Mouse (Mus musculus): Measurements from ENCODE around the gene Olfr1023. TPM values are rescaled to one million over a fixed set of nuclear protein-coding genes. Genes with fewer than 3 reads are reported as not detected.

Gene Olfr1023
- not detected in 2 replicates for polyA plus RNA-seq (2011; ENCODE audit: insufficient read depth, insufficient read length, low replicate concordance, missing spikeins)

DNA sequence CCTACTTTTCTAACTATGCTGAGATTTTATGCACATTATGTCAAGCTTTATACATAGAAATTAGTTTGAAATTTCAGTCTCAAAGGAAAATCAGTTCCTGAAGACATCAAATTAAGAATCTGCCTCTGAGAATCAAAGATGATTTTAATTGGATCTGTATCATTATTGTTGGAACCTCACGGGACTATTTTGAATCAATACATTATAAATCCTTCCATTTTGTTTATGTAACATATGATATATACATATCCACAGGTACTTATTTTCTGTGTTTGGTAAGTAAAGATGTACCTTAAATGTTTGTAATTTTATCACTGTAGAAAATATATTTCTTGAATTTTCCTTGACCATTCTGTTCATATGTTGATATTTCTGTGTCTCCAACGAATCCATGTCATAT lies at the start of gene Olfr1023:
Gene Olfr1023 (plus strand): TSS at position 301 of the 400 bp plus-strand sequence.
- TF ChIP-seq POLR2A (IDR thresholded peaks at IDR 0.05; ENCODE audit: borderline replicate concordance, control insufficient read depth, low read depth, low read length), result no peak
- TF ChIP-seq CTCF (IDR thresholded peaks at IDR 0.05; ENCODE audit: control insufficient read depth, insufficient read depth, low read length), result no peak
- H3K4me1 ChIP-seq (ENCODE audit: control insufficient read depth, insufficient read depth, low read length), result no peaks in the 10 kb centered on the region

DNA sequence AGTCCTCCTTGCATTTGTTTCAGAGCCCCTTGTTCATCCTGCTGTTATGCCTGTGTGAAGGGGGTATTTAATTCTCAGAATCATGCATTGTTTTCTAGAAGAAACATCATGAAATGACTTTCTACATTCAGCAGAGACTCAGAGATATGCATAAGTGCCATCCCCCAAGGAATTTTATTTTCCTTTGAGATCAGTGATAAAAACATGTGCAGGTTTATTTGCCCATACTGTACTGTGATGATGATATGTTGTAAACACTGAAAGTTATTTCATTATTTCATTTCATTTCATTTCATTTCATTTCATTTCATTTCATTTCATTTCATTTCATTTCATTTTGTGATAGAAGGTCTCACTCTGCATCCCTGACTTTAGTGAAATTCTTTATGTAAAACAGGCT lies 40.1 kb upstream of the Olfr1023 start, which contains the start of gene Olfr1019:
Gene Olfr1019 (minus strand): TSS at position 101 of the 400 bp plus-strand sequence.
- TF ChIP-seq POLR2A (IDR thresholded peaks at IDR 0.05; ENCODE audit: borderline replicate concordance, control insufficient read depth, low read depth, low read length), result no peak
- no peak for TF ChIP-seq CTCF (IDR thresholded peaks at IDR 0.05; ENCODE audit: control insufficient read depth, insufficient read depth, low read length)
- Histone ChIP-seq H3K27ac (ENCODE audit: control insufficient read depth, insufficient read depth, low read depth, low read length, poor library complexity) (no peak within 1 kb of the TSS), H3K4me1 (ENCODE audit: control insufficient read depth, insufficient read depth, low read length) (no peaks in the 10 kb centered on the region), H3K4me3 (replicated peaks; ENCODE audit: control insufficient read depth, low read depth, low read length) (no peak within 1 kb of the TSS)

More for the DNA sequence above, at the start of gene Olfr1023:
- WGBS, result 63% methylated on average over 2 of the region's 2 CpGs
- H3K27ac ChIP-seq (ENCODE audit: control insufficient read depth, insufficient read depth, low read depth, low read length, poor library complexity), result no peak within 1 kb of the TSS
- H3K4me3 ChIP-seq (replicated peaks; ENCODE audit: control insufficient read depth, low read depth, low read length), result no peak within 1 kb of the TSS

DNA sequence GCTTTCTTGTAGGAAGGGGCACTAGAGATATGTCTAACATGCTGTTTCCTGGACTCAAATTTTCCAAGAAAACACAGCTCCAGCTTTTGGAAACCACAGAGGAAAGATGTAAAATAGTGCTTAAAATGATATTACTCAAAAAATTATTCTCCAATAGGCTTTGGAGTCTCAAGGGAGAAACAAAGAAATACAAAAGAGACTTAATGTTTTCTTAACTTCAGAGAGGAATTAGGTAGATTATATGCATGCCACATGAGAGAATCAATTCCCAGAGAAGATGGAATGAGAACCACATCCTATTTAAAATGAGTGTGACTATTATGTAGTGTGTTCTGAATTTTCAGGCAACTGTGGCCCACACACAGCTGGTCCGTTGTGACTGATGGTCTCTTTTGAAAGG lies 38.7 kb upstream of the Olfr1023 start, which contains the start of gene Olfr1020:
Gene Olfr1020 (plus strand): TSS at position 301 of the 400 bp plus-strand sequence.
- H3K27ac ChIP-seq (ENCODE audit: control insufficient read depth, insufficient read depth, low read depth, low read length, poor library complexity), result no peak within 1 kb of the TSS
- WGBS, result 62% methylated on average over 1 of the region's 1 CpGs
- H3K4me3 ChIP-seq (replicated peaks; ENCODE audit: control insufficient read depth, low read depth, low read length), result no peak within 1 kb of the TSS
- TF ChIP-seq POLR2A (IDR thresholded peaks at IDR 0.05; ENCODE audit: borderline replicate concordance, control insufficient read depth, low read depth, low read length) (no peak), CTCF (IDR thresholded peaks at IDR 0.05; ENCODE audit: control insufficient read depth, insufficient read depth, low read length) (no peak)
- H3K4me1 ChIP-seq (ENCODE audit: control insufficient read depth, insufficient read depth, low read length), result no peaks in the 10 kb centered on the region

DNA sequence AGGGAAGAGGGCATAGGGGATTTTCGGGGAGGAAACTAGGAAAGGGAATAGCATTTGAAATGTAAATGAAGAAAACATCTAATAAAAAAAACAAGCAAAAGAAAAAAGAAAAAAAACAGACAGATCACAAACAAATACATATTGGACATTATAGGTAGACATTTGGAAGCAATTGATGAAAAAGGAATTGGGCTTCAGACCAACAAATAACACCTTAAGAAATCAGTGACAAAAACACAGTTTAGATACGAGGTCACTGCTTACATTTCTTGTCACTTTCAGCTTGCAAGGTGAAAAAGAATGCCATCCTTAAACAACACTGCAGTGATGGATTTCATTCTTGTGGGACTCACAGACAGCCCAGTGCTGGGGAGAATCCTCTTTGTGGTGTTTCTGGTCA lies 17.1 kb upstream of the Olfr1023 start, which contains the start of gene Olfr1022:
Gene Olfr1022 (plus strand): TSS at position 301 of the 400 bp plus-strand sequence.
- WGBS, result 44% methylated on average over 2 of the region's 2 CpGs
- Histone ChIP-seq H3K4me1 (ENCODE audit: control insufficient read depth, insufficient read depth, low read length) (no peaks in the 10 kb centered on the region), H3K4me3 (replicated peaks; ENCODE audit: control insufficient read depth, low read depth, low read length) (no peak within 1 kb of the TSS)

DNA sequence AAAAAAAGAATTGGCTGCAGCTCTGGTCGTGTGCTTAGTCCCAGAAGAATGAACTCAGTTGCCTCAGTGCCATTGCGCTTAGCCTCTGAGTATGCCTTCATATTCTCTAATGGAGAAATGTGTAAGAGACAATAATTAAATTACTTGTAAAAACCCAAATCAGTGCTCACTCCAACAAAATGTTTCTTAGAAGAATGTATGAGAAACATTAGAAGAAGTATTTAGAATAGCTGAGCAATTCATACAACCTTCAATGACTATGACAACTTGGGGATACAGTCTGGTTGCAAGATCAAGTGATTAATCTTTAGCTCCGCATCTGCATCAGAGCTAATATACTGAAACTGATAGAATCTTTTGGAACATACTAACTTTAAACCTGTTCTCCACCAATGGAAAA lies 19.5 kb downstream of the Olfr1023 start, which contains the start of gene Olfr1024:
Gene Olfr1024 (minus strand): TSS at position 101 of the 400 bp plus-strand sequence.
- Histone ChIP-seq H3K27ac (ENCODE audit: control insufficient read depth, insufficient read depth, low read depth, low read length, poor library complexity) (no peak within 1 kb of the TSS), H3K4me3 (replicated peaks; ENCODE audit: control insufficient read depth, low read depth, low read length) (no peak within 1 kb of the TSS), H3K4me1 (ENCODE audit: control insufficient read depth, insufficient read depth, low read length) (no peaks in the 10 kb centered on the region)
- TF ChIP-seq POLR2A (IDR thresholded peaks at IDR 0.05; ENCODE audit: borderline replicate concordance, control insufficient read depth, low read depth, low read length), result no peak
- TF ChIP-seq CTCF (IDR thresholded peaks at IDR 0.05; ENCODE audit: control insufficient read depth, insufficient read depth, low read length), result no peak
- 81% methylated on average over 3 of the region's 3 CpGs for WGBS

More for the DNA sequence above, 17.1 kb upstream of the Olfr1023 start, which contains the start of gene Olfr1022:
- TF ChIP-seq POLR2A (IDR thresholded peaks at IDR 0.05; ENCODE audit: borderline replicate concordance, control insufficient read depth, low read depth, low read length), result no peak
- no peak for TF ChIP-seq CTCF (IDR thresholded peaks at IDR 0.05; ENCODE audit: control insufficient read depth, insufficient read depth, low read length)
- H3K27ac ChIP-seq (ENCODE audit: control insufficient read depth, insufficient read depth, low read depth, low read length, poor library complexity), result no peak within 1 kb of the TSS

DNA sequence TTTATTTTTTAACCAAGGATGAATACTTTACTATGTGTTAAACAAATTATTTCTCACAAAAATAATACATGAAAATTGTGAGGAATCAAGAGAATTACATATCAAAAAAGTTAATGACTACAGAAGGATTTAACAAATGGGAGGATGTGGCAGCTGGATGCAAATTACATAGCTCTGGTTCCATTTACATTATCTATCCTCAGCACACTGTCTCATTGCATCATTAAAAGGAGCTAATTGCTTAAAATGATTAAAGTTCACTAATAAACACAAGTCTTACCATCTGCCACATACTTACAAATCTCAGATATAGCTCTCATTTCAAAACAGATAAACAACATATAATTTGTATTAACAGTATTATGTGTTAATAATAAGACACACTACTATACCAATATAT lies 27.8 kb downstream of the Olfr1023 start:
- Histone ChIP-seq H3K27ac (ENCODE audit: control insufficient read depth, insufficient read depth, low read depth, low read length, poor library complexity) (no peak overlapping the region), H3K4me1 (ENCODE audit: control insufficient read depth, insufficient read depth, low read length) (no peaks in the 10 kb centered on the region), H3K4me3 (replicated peaks; ENCODE audit: control insufficient read depth, low read depth, low read length) (no peak overlapping the region)
- TF ChIP-seq POLR2A (IDR thresholded peaks at IDR 0.05; ENCODE audit: borderline replicate concordance, control insufficient read depth, low read depth, low read length) (no peak), CTCF (IDR thresholded peaks at IDR 0.05; ENCODE audit: control insufficient read depth, insufficient read depth, low read length) (no peak)

DNA sequence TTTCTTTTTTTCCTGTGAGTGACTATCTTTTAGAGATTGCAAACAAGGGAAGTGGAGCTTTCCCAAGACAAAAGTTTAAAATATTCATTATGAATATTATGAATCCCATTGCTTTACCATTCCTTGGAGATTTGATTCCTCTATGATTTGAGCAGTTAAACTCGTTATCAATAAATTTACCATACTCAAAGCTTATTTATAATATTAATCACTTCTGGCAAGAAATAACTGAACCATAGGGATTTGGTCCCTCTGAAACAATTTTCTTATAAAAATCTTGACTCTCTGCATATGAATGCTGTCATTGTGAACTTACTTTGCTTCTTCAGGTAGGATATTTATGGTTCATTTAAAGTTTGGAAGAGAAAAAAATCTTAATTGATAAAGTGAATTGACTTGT lies 29.5 kb downstream of the Olfr1023 start, which contains the start of gene Olfr1025-ps1:
Gene Olfr1025-ps1 (plus strand): TSS at position 301 of the 400 bp plus-strand sequence.
- Histone ChIP-seq H3K27ac (ENCODE audit: control insufficient read depth, insufficient read depth, low read depth, low read length, poor library complexity) (no peak within 1 kb of the TSS), H3K4me1 (ENCODE audit: control insufficient read depth, insufficient read depth, low read length) (no peaks in the 10 kb centered on the region), H3K4me3 (replicated peaks; ENCODE audit: control insufficient read depth, low read depth, low read length) (no peak within 1 kb of the TSS)
- 35% methylated on average over 1 of the region's 1 CpGs for WGBS
- TF ChIP-seq CTCF (IDR thresholded peaks at IDR 0.05; ENCODE audit: control insufficient read depth, insufficient read depth, low read length), result no peak
- TF ChIP-seq POLR2A (IDR thresholded peaks at IDR 0.05; ENCODE audit: borderline replicate concordance, control insufficient read depth, low read depth, low read length), result no peak

DNA sequence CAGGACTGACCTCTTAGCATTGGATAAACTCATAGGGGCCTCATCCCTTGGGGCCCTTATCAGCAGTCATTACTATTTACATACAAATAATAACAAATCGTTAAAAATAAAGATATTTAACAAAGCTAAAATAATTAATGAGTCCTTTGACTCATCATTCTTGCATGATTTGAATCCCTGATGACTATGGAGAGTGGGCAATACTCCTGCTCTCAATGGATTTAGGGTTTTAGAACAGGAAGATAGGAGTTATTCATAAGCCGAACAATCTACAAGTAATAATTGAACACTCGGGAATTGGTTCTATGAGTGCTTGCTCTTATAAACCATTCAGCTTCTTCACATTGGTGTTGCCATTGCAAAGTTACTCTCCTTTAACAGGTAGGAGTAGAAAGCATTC lies 35.8 kb downstream of the Olfr1023 start, which contains the start of gene Olfr1026:
Gene Olfr1026 (plus strand): TSS at position 301 of the 400 bp plus-strand sequence.
- WGBS, result 82% methylated on average over 3 of the region's 3 CpGs
- Histone ChIP-seq H3K4me3 (replicated peaks; ENCODE audit: control insufficient read depth, low read depth, low read length) (no peak within 1 kb of the TSS), H3K27ac (ENCODE audit: control insufficient read depth, insufficient read depth, low read depth, low read length, poor library complexity) (no peak within 1 kb of the TSS), H3K4me1 (ENCODE audit: control insufficient read depth, insufficient read depth, low read length) (no peaks in the 10 kb centered on the region)
- no peak for TF ChIP-seq CTCF (IDR thresholded peaks at IDR 0.05; ENCODE audit: control insufficient read depth, insufficient read depth, low read length)
- no peak for TF ChIP-seq POLR2A (IDR thresholded peaks at IDR 0.05; ENCODE audit: borderline replicate concordance, control insufficient read depth, low read depth, low read length)

Other genes starting within 250 kb of the Olfr1023 start
- gene Olfr1002, start 234.9 kb upstream of the Olfr1023 start, polyA plus RNA-seq (2011; ENCODE audit: insufficient read depth, insufficient read length, low replicate concordance, missing spikeins), result not detected in 2 replicates
- not detected in 2 replicates for gene Olfr154, start 221.2 kb upstream of the Olfr1023 start, polyA plus RNA-seq (2011; ENCODE audit: insufficient read depth, insufficient read length, low replicate concordance, missing spikeins)
- gene Olfr1006, start 206.9 kb upstream of the Olfr1023 start, polyA plus RNA-seq (2011; ENCODE audit: insufficient read depth, insufficient read length, low replicate concordance, missing spikeins), result not detected in 2 replicates
- not detected in 2 replicates for gene Olfr1008, start 196.2 kb upstream of the Olfr1023 start, polyA plus RNA-seq (2011; ENCODE audit: insufficient read depth, insufficient read length, low replicate concordance, missing spikeins)
- gene Olfr1009, start 170.2 kb upstream of the Olfr1023 start, polyA plus RNA-seq (2011; ENCODE audit: insufficient read depth, insufficient read length, low replicate concordance, missing spikeins), result not detected in 2 replicates
- not detected in 2 replicates for gene Olfr1012, start 122.9 kb upstream of the Olfr1023 start, polyA plus RNA-seq (2011; ENCODE audit: insufficient read depth, insufficient read length, low replicate concordance, missing spikeins)
- not detected in 2 replicates for gene Olfr1013, start 118.5 kb upstream of the Olfr1023 start, polyA plus RNA-seq (2011; ENCODE audit: insufficient read depth, insufficient read length, low replicate concordance, missing spikeins)
- 0.52 TPM in 1 of 2 replicates, not detected in the other for gene Olfr1014, start 112.9 kb upstream of the Olfr1023 start, polyA plus RNA-seq (2011; ENCODE audit: insufficient read depth, insufficient read length, low replicate concordance, missing spikeins)
- not detected in 2 replicates for gene Olfr1015, start 103.6 kb upstream of the Olfr1023 start, polyA plus RNA-seq (2011; ENCODE audit: insufficient read depth, insufficient read length, low replicate concordance, missing spikeins)
- gene Olfr1016, start 83.1 kb upstream of the Olfr1023 start, polyA plus RNA-seq (2011; ENCODE audit: insufficient read depth, insufficient read length, low replicate concordance, missing spikeins), result not detected in 2 replicates
- not detected in 2 replicates for gene Olfr1018, start 67.2 kb upstream of the Olfr1023 start, polyA plus RNA-seq (2011; ENCODE audit: insufficient read depth, insufficient read length, low replicate concordance, missing spikeins)
- not detected in 2 replicates for gene Olfr1019, start 40.2 kb upstream of the Olfr1023 start, polyA plus RNA-seq (2011; ENCODE audit: insufficient read depth, insufficient read length, low replicate concordance, missing spikeins)
- not detected in 2 replicates for gene Olfr1020, start 38.6 kb upstream of the Olfr1023 start, polyA plus RNA-seq (2011; ENCODE audit: insufficient read depth, insufficient read length, low replicate concordance, missing spikeins)
- gene Olfr1022, start 17.0 kb upstream of the Olfr1023 start, polyA plus RNA-seq (2011; ENCODE audit: insufficient read depth, insufficient read length, low replicate concordance, missing spikeins), result not detected in 2 replicates
- not detected in 2 replicates for gene Olfr1024, start 19.4 kb downstream of the Olfr1023 start, polyA plus RNA-seq (2011; ENCODE audit: insufficient read depth, insufficient read length, low replicate concordance, missing spikeins)
- gene Olfr1025-ps1, start 29.6 kb downstream of the Olfr1023 start, polyA plus RNA-seq (2011; ENCODE audit: insufficient read depth, insufficient read length, low replicate concordance, missing spikeins), result not detected in 2 replicates
- not detected in 2 replicates for gene Olfr1026, start 35.9 kb downstream of the Olfr1023 start, polyA plus RNA-seq (2011; ENCODE audit: insufficient read depth, insufficient read length, low replicate concordance, missing spikeins)
- gene Olfr1028, start 64.8 kb downstream of the Olfr1023 start, polyA plus RNA-seq (2011; ENCODE audit: insufficient read depth, insufficient read length, low replicate concordance, missing spikeins), result not detected in 2 replicates
- not detected in 2 replicates for gene Olfr1029, start 88.3 kb downstream of the Olfr1023 start, polyA plus RNA-seq (2011; ENCODE audit: insufficient read depth, insufficient read length, low replicate concordance, missing spikeins)
- gene Olfr1030, start 93.6 kb downstream of the Olfr1023 start, polyA plus RNA-seq (2011; ENCODE audit: insufficient read depth, insufficient read length, low replicate concordance, missing spikeins), result 0.65 TPM in 1 of 2 replicates, not detected in the other
- gene Olfr1031, start 104.7 kb downstream of the Olfr1023 start, polyA plus RNA-seq (2011; ENCODE audit: insufficient read depth, insufficient read length, low replicate concordance, missing spikeins), result not detected in 2 replicates
- gene Olfr1032, start 119.9 kb downstream of the Olfr1023 start, polyA plus RNA-seq (2011; ENCODE audit: insufficient read depth, insufficient read length, low replicate concordance, missing spikeins), result not detected in 2 replicates
- gene Olfr1033, start 135.0 kb downstream of the Olfr1023 start, polyA plus RNA-seq (2011; ENCODE audit: insufficient read depth, insufficient read length, low replicate concordance, missing spikeins), result not detected in 2 replicates
- gene Olfr1034, start 160.2 kb downstream of the Olfr1023 start, polyA plus RNA-seq (2011; ENCODE audit: insufficient read depth, insufficient read length, low replicate concordance, missing spikeins), result not detected in 2 replicates
- gene Olfr1036, start 188.4 kb downstream of the Olfr1023 start, polyA plus RNA-seq (2011; ENCODE audit: insufficient read depth, insufficient read length, low replicate concordance, missing spikeins), result not detected in 2 replicates
- gene Olfr1037, start 201.7 kb downstream of the Olfr1023 start, polyA plus RNA-seq (2011; ENCODE audit: insufficient read depth, insufficient read length, low replicate concordance, missing spikeins), result not detected in 2 replicates

Measured in bone marrow, adult 2 months (tissue).